Mouse (Mus musculus) megakaryocyte-erythroid progenitor cell, adult 5-6 weeks (primary cell): ENCODE results near the gene Olfr1055. TPM values are rescaled to one million over a fixed set of nuclear protein-coding genes. Genes with fewer than 3 reads are reported as not detected.
"Not testable (repeated sequence)": the region's sequence is repeated elsewhere in the genome, so short reads cannot be mapped to it uniquely, and the experiment has no call there.

ENCODE experiments used
- ATAC-seq: replicated peaks from 2 replicates; pipeline ENCODE4 v1.8.0; 2016; ENCODE audit warnings: mild to moderate bottlenecking, inconsistent platforms; ENCODE audit not compliant: severe bottlenecking, poor library complexity, low FRiP score, low TSS enrichment
- total RNA-seq, 2 experiments: library from RNA; stranded (forward) in 1 of 2; stranded (reverse) in 1 of 2; fragments of 200-1000, 215-1000 nt in 1 of 2; fragments of >200 nt in 1 of 2; fragmentation: Nextera tagmentation in 1 of 2; gene quantifications; 2 replicates each; pipeline ENCODE4 v1.2.3; 2014 to 2017

Olfr1055 gene
- total RNA-seq (2014; fragmentation: Nextera tagmentation) (not detected in 2 replicates), total RNA-seq (2017) (not detected in 2 replicates)

DNA sequence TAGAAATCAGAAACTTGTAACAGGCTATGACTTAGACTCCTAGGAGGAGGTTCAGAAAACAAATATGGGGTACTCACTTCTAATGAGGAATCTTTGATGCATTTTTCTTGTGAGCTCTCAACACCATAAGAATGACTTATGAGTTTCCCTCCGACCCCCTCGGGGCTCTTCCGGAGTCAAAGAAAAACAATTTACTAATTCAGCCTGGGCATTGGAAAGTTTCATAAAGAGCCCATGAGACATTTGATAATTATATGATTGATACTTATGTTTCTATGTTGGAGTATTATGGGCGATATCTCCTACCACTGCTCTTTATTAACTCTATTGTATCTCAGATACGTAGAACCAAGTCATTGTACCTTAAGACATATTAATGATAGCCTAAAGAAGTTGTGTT is at the start of gene Olfr1055:
TSS of gene Olfr1055 (minus strand) at position 101 of the 400 bp plus-strand sequence.
- no peak for ATAC-seq

DNA sequence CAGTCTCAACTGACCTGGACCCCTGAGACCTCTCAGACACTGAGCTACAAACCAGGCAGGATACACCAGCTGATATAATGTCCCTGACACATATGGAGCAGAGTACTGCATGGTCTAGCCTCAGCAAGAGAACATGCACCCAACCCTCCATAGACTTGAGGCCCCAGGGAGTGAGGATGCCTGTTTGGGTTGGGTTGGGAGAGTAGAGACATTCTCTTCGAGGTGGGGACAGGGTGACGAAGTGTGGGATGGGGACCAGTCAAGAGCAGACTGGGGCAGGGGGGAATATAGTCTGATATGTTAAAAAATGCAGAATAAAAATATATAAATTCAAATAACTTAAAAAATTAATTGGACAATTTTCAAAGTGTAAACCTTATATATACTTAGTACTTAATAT is 45.0 kb upstream of the Olfr1055 start:
- ATAC-seq: no peak

DNA sequence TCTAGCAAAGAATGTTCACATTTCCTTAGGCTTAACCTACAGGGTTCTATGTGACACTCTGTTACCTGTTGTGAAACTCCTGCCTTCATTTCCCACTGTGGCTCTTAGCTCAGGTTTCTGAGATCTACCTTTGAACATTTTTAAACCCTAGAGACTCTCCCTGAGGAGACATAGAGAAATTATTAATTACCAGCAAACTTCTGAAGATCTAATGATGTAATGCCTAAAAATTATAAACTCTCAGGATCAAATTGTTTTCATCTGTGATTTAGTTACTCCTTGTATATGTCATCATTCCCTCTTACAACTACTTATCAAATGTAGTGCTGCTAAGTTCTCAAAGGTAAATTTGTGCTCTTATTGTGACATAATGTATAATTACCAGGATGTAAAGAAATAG is 38.4 kb upstream of the Olfr1055 start, which contains the start of gene Olfr1058:
TSS of gene Olfr1058 (minus strand) at position 101 of the 400 bp plus-strand sequence.
- not testable (repeated sequence) for ATAC-seq

GRCm38 (mm10) chr2:86378293-86378692 is 28.2 kb upstream of the Olfr1055 start, which contains the start of gene Olfr1057:
Olfr1057 (minus strand) TSS chr2:86378393.
- no peak for ATAC-seq

GRCm38 (mm10) chr2:86366342-86366741 is 16.3 kb upstream of the Olfr1055 start:
- not testable (repeated sequence) for ATAC-seq

GRCm38 (mm10) chr2:86362369-86362768 is 12.3 kb upstream of the Olfr1055 start, which contains the start of gene Olfr1056:
Olfr1056 (minus strand) TSS chr2:86362469.
- ATAC-seq: no peak

GRCm38 (mm10) chr2:86351751-86352150 is 1.7 kb upstream of the Olfr1055 start:
- not testable (repeated sequence) for ATAC-seq

DNA sequence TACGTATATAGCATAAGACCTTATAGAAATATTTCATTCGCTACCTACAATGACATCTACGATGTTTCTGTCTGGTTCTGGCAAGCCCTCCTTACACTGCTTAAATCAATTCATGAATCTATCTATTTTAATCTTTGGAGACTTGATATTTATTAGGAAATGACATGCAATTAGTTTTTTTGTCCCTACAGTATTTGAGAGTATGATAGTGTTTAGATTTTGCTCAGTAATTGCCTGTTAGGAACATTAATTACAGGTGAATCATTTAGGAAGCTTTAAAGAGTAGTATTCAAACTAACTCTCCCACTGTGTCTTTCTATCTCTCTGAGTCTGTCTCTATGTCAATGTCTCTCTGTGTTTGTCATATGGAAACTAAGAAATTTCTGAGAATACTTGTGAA is 14.8 kb downstream of the Olfr1055 start, which contains the start of gene Olfr1054:
TSS of gene Olfr1054 (minus strand) at position 101 of the 400 bp plus-strand sequence.
- no peak for ATAC-seq

GRCm38 (mm10) chr2:86315184-86315583 is 34.9 kb downstream of the Olfr1055 start, which contains the start of gene Olfr1053:
Olfr1053 (minus strand) TSS chr2:86315284.
- ATAC-seq: no peak

Other genes with a start within 250 kb of the Olfr1055 start
- not detected in 2 replicates for gene Olfr1039, start 214.4 kb downstream of the Olfr1055 start, total RNA-seq (2014; fragmentation: Nextera tagmentation)
- gene Olfr1039, start 214.4 kb downstream of the Olfr1055 start, total RNA-seq (2017): not detected in 2 replicates
- not detected in 2 replicates for gene Olfr1040, start 203.6 kb downstream of the Olfr1055 start, total RNA-seq (2014; fragmentation: Nextera tagmentation)
- gene Olfr1040, start 203.6 kb downstream of the Olfr1055 start, total RNA-seq (2017): not detected in 2 replicates
- gene Olfr1042, start 188.4 kb downstream of the Olfr1055 start, total RNA-seq (2014; fragmentation: Nextera tagmentation): not detected in 2 replicates
- not detected in 2 replicates for gene Olfr1042, start 188.4 kb downstream of the Olfr1055 start, total RNA-seq (2017)
- gene Olfr1043, start 182.8 kb downstream of the Olfr1055 start, total RNA-seq (2014; fragmentation: Nextera tagmentation): not detected in 2 replicates
- gene Olfr1043, start 182.8 kb downstream of the Olfr1055 start, total RNA-seq (2017): not detected in 2 replicates
- not detected in 2 replicates for gene Olfr1044, start 172.5 kb downstream of the Olfr1055 start, total RNA-seq (2014; fragmentation: Nextera tagmentation)
- not detected in 2 replicates for gene Olfr1044, start 172.5 kb downstream of the Olfr1055 start, total RNA-seq (2017)
- gene Olfr52, start 164.6 kb downstream of the Olfr1055 start, total RNA-seq (2014; fragmentation: Nextera tagmentation): not detected in 2 replicates
- gene Olfr52, start 164.6 kb downstream of the Olfr1055 start, total RNA-seq (2017): not detected in 2 replicates
- gene Olfr1045, start 147.3 kb downstream of the Olfr1055 start, total RNA-seq (2014; fragmentation: Nextera tagmentation): not detected in 2 replicates
- gene Olfr1045, start 147.3 kb downstream of the Olfr1055 start, total RNA-seq (2017): not detected in 2 replicates
- not detected in 2 replicates for gene Olfr1046, start 131.0 kb downstream of the Olfr1055 start, total RNA-seq (2014; fragmentation: Nextera tagmentation)
- gene Olfr1046, start 131.0 kb downstream of the Olfr1055 start, total RNA-seq (2017): not detected in 2 replicates
- gene Olfr1047, start 118.9 kb downstream of the Olfr1055 start, total RNA-seq (2014; fragmentation: Nextera tagmentation): not detected in 2 replicates
- not detected in 2 replicates for gene Olfr1047, start 118.9 kb downstream of the Olfr1055 start, total RNA-seq (2017)
- gene Olfr1048, start 110.0 kb downstream of the Olfr1055 start, total RNA-seq (2014; fragmentation: Nextera tagmentation): not detected in 2 replicates
- gene Olfr1048, start 110.0 kb downstream of the Olfr1055 start, total RNA-seq (2017): not detected in 2 replicates
- not detected in 2 replicates for gene Olfr1049, start 92.0 kb downstream of the Olfr1055 start, total RNA-seq (2014; fragmentation: Nextera tagmentation)
- not detected in 2 replicates for gene Olfr1049, start 92.0 kb downstream of the Olfr1055 start, total RNA-seq (2017)
- not detected in 2 replicates for gene Olfr1051, start 71.2 kb downstream of the Olfr1055 start, total RNA-seq (2014; fragmentation: Nextera tagmentation)
- not detected in 2 replicates for gene Olfr1051, start 71.2 kb downstream of the Olfr1055 start, total RNA-seq (2017)
- not detected in 2 replicates for gene Olfr1052, start 57.8 kb downstream of the Olfr1055 start, total RNA-seq (2014; fragmentation: Nextera tagmentation)
- gene Olfr1052, start 57.8 kb downstream of the Olfr1055 start, total RNA-seq (2017): not detected in 2 replicates
- not detected in 2 replicates for gene Olfr1053, start 35.0 kb downstream of the Olfr1055 start, total RNA-seq (2014; fragmentation: Nextera tagmentation)
- gene Olfr1053, start 35.0 kb downstream of the Olfr1055 start, total RNA-seq (2017): not detected in 2 replicates
- gene Olfr1054, start 14.9 kb downstream of the Olfr1055 start, total RNA-seq (2014; fragmentation: Nextera tagmentation): not detected in 2 replicates
- not detected in 2 replicates for gene Olfr1054, start 14.9 kb downstream of the Olfr1055 start, total RNA-seq (2017)
- not detected in 2 replicates for gene Olfr1056, start 12.2 kb upstream of the Olfr1055 start, total RNA-seq (2014; fragmentation: Nextera tagmentation)
- not detected in 2 replicates for gene Olfr1056, start 12.2 kb upstream of the Olfr1055 start, total RNA-seq (2017)
- not detected in 2 replicates for gene Olfr1057, start 28.1 kb upstream of the Olfr1055 start, total RNA-seq (2014; fragmentation: Nextera tagmentation)
- gene Olfr1057, start 28.1 kb upstream of the Olfr1055 start, total RNA-seq (2017): not detected in 2 replicates
- not detected in 2 replicates for gene Olfr1058, start 38.3 kb upstream of the Olfr1055 start, total RNA-seq (2014; fragmentation: Nextera tagmentation)
- not detected in 2 replicates for gene Olfr1058, start 38.3 kb upstream of the Olfr1055 start, total RNA-seq (2017)
- not detected in 2 replicates for gene Olfr1061, start 63.8 kb upstream of the Olfr1055 start, total RNA-seq (2014; fragmentation: Nextera tagmentation)
- gene Olfr1061, start 63.8 kb upstream of the Olfr1055 start, total RNA-seq (2017): not detected in 2 replicates
- gene Olfr1062, start 76.5 kb upstream of the Olfr1055 start, total RNA-seq (2014; fragmentation: Nextera tagmentation): not detected in 2 replicates
- not detected in 2 replicates for gene Olfr1062, start 76.5 kb upstream of the Olfr1055 start, total RNA-seq (2017)
- gene Olfr1065, start 100.3 kb upstream of the Olfr1055 start, total RNA-seq (2014; fragmentation: Nextera tagmentation): not detected in 2 replicates
- not detected in 2 replicates for gene Olfr1065, start 100.3 kb upstream of the Olfr1055 start, total RNA-seq (2017)
- gene Olfr1066, start 106.0 kb upstream of the Olfr1055 start, total RNA-seq (2014; fragmentation: Nextera tagmentation): not detected in 2 replicates
- not detected in 2 replicates for gene Olfr1066, start 106.0 kb upstream of the Olfr1055 start, total RNA-seq (2017)
- gene Olfr228, start 137.1 kb upstream of the Olfr1055 start, total RNA-seq (2014; fragmentation: Nextera tagmentation): not detected in 2 replicates
- not detected in 2 replicates for gene Olfr228, start 137.1 kb upstream of the Olfr1055 start, total RNA-seq (2017)
- gene Olfr1076, start 158.2 kb upstream of the Olfr1055 start, total RNA-seq (2014; fragmentation: Nextera tagmentation): not detected in 2 replicates
- not detected in 2 replicates for gene Olfr1076, start 158.2 kb upstream of the Olfr1055 start, total RNA-seq (2017)
- gene Olfr1079, start 192.2 kb upstream of the Olfr1055 start, total RNA-seq (2014; fragmentation: Nextera tagmentation): not detected in 2 replicates
- gene Olfr1079, start 192.2 kb upstream of the Olfr1055 start, total RNA-seq (2017): not detected in 2 replicates
- gene Olfr1080, start 208.0 kb upstream of the Olfr1055 start, total RNA-seq (2014; fragmentation: Nextera tagmentation): not detected in 2 replicates
- gene Olfr1080, start 208.0 kb upstream of the Olfr1055 start, total RNA-seq (2017): not detected in 2 replicates
- gene Olfr1082, start 248.7 kb upstream of the Olfr1055 start, total RNA-seq (2014; fragmentation: Nextera tagmentation): not detected in 2 replicates
- gene Olfr1082, start 248.7 kb upstream of the Olfr1055 start, total RNA-seq (2017): not detected in 2 replicates